In the genomic region with DNA sequence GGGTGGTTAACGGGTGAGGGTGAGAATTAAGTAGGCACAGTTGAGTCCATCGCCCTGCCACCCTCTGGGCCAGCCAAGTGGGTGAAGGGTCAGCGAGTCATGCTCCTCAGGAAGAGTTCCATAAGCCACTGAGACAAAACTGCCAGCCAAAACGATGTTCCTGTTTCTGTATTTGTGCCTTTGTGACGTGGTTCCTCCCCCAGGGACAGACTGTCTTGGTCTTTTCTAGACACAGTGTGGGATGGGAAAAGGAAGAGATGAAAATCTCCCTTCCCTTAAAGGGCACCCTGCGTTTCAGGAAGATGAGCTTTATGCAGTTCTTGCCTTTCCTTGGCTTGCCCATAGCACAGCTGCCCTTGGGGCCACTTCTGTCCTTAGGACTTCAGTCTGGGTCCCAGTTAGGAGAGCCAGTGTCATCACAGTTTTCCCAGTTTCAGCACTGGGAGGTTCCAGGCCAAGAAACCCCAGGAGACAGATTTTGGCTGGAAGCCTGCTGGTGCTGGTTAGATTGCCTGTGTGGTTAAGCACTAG, we compare ENCODE assay signal across 9 mouse cellular contexts. TPM values are rescaled to one million over a fixed set of nuclear protein-coding genes. Genes with fewer than 3 reads are reported as not detected.
DNase-seq lines count a peak whose midpoint lies in the region; ATAC-seq and TF ChIP-seq lines count a peak whose summit lies in the region.
"Had no signal": no experiment of that assay in that cellular context is flagged by ENCODE, and none has a peak within 500 bp of the region (broad histone marks: within the 10 kb centered on the region; RNA-seq: fewer than 3 reads in every experiment).

No protein-coding gene starts in this region.

- H3K27ac ChIP-seq in layer of hippocampus, adult 2 months = peak overlapping the region; percentile 82
- peak overlapping the region; percentile 16; the same call in 1 of the 2 replicates for H3K27ac ChIP-seq in lung, postnatal 0 days (ENCODE audit: low read length)
- H3K27ac ChIP-seq in midbrain, embryonic 13.5 days = no peak overlapping the region
- H3K27ac ChIP-seq: embryonic facial prominence, embryonic 15.5 days had no signal

- peak; percentile 100 for TF ChIP-seq EP300 in lung, postnatal 0 days (IDR thresholded peaks at IDR 0.05)

- no peak overlapping the region for H3K4me2 ChIP-seq in lung, postnatal 0 days (replicated peaks; ENCODE audit: low read depth, low read length)
- H3K4me2 ChIP-seq in midbrain, embryonic 13.5 days (replicated peaks) = no peak overlapping the region
- H3K4me2 ChIP-seq: embryonic facial prominence, embryonic 15.5 days had no signal

- H3K4me3 ChIP-seq in layer of hippocampus, adult 2 months = no peak overlapping the region
- H3K4me3 ChIP-seq in lung, postnatal 0 days (ENCODE audit: low read depth, low read length) = no peak overlapping the region
- no peak overlapping the region for H3K4me3 ChIP-seq in midbrain, embryonic 13.5 days (replicated peaks)
- H3K4me3 ChIP-seq: embryonic facial prominence, embryonic 15.5 days had no signal

- no peaks in the 10 kb centered on the region for H3K27me3 ChIP-seq in lung, postnatal 0 days (replicated peaks; ENCODE audit: insufficient read depth, low read length)
- H3K27me3 ChIP-seq in midbrain, embryonic 13.5 days = no peaks in the 10 kb centered on the region
- H3K27me3 ChIP-seq: embryonic facial prominence, embryonic 15.5 days had no signal

- H3K9me3 ChIP-seq in lung, postnatal 0 days (ENCODE audit: low read length) = no peaks in the 10 kb centered on the region
- H3K9me3 ChIP-seq in midbrain, embryonic 13.5 days = no peaks in the 10 kb centered on the region
- H3K9me3 ChIP-seq: embryonic facial prominence, embryonic 15.5 days had no signal

- TF ChIP-seq CTCF in layer of hippocampus, adult 2 months (conservative IDR thresholded peaks at IDR 0.05) = no peak
- no peak for TF ChIP-seq CTCF in lung, postnatal 0 days (IDR thresholded peaks at IDR 0.05)

- H3K4me1 ChIP-seq in lung, postnatal 0 days (ENCODE audit: insufficient read depth, low read depth, low read length) = peaks cover 18% of the 10 kb centered on the region
- no peaks in the 10 kb centered on the region for H3K4me1 ChIP-seq in midbrain, embryonic 13.5 days (replicated peaks)

- peak; percentile 34 to 36 for DNase-seq in cerebellum, postnatal 14 days
- no peak for DNase-seq in cerebellum, adult 9-10 months
- peak; percentile 59 for DNase-seq in NIH3T3 (ENCODE audit: low read depth)
- DNase-seq in gastrocnemius, postnatal 10 days = peak; percentile 38
- peak; percentile 29 to 61 for DNase-seq in layer of hippocampus, adult 2 months (ENCODE audit: low spot score in 2 of 2)
- DNase-seq in lung, postnatal 0 days (ENCODE audit: low spot score) = peak; percentile 72
- no peak for DNase-seq in thymus, postnatal 25 days

- 64% methylated on average over 6 of the region's 6 CpGs for WGBS in lung, postnatal 0 days
- WGBS in midbrain, embryonic 13.5 days = 89% methylated on average over 6 of the region's 6 CpGs

- no peak overlapping the region for H3K9ac ChIP-seq in lung, postnatal 0 days (replicated peaks; ENCODE audit: low read depth)
- no peak overlapping the region for H3K9ac ChIP-seq in midbrain, embryonic 13.5 days (replicated peaks)
- H3K9ac ChIP-seq: embryonic facial prominence, embryonic 15.5 days had no signal

- peaks cover 5% of the 10 kb centered on the region; the same call in 1 of the 2 replicates for H3K36me3 ChIP-seq in lung, postnatal 0 days (ENCODE audit: insufficient read depth, low read length)
- H3K36me3 ChIP-seq in midbrain, embryonic 13.5 days = peaks cover 88% of the 10 kb centered on the region

- peak; percentile 35 for ATAC-seq in lung, postnatal 0 days
- ATAC-seq in midbrain, embryonic 13.5 days = no peak

RNA-seq across cellular contexts. Expression of a gene that starts 11.1 kb away (rescaled TPM):
- 10 to 100 TPM; 77.1 to 79.5 TPM for total RNA-seq in gastrocnemius, postnatal 10 days (2021)
- 1 to 10 TPM; 3.0 to 3.6 TPM for total RNA-seq in layer of hippocampus, adult 2 months (2021)
- polyA plus RNA-seq in lung, postnatal 0 days (2015; fragmentation: Nextera tagmentation; extraction: Ambion mirVana) = 0.08 and 0.15 TPM in 2 replicates
- not detected in 2 replicates for polyA plus RNA-seq in midbrain, embryonic 13.5 days (2015; fragmentation: Nextera tagmentation; extraction: Ambion mirVana)

RNA-seq across cellular contexts. Expression of a gene that starts 31.5 kb away (rescaled TPM):
- 100 to 1,000 TPM; 133 to 155 TPM for total RNA-seq in gastrocnemius, postnatal 10 days (2021)
- 10 to 100 TPM; 69.0 to 72.4 TPM for total RNA-seq in layer of hippocampus, adult 2 months (2021)
- polyA plus RNA-seq in lung, postnatal 0 days (2015; fragmentation: Nextera tagmentation; extraction: Ambion mirVana) = 528 and 617 TPM in 2 replicates
- polyA plus RNA-seq in midbrain, embryonic 13.5 days (2015; fragmentation: Nextera tagmentation; extraction: Ambion mirVana) = 51.9 and 52.5 TPM in 2 replicates

RNA-seq across cellular contexts. Expression of a gene that starts 53.1 kb away (rescaled TPM):
- not detected for total RNA-seq in gastrocnemius, postnatal 10 days (2021)
- under 1 TPM; 0.39 to 0.51 TPM for total RNA-seq in layer of hippocampus, adult 2 months (2021)
- polyA plus RNA-seq in lung, postnatal 0 days (2015; fragmentation: Nextera tagmentation; extraction: Ambion mirVana) = 13.7 and 13.8 TPM in 2 replicates
- 1.2 and 3.2 TPM in 2 replicates for polyA plus RNA-seq in midbrain, embryonic 13.5 days (2015; fragmentation: Nextera tagmentation; extraction: Ambion mirVana)

Comparison
In these comparisons a context has a peak if more than half of its experiments do, and no peak if none do; other contexts are left out.
1. DNase-seq: peak in cerebellum, postnatal 14 days (2 of 2), NIH3T3 (single experiment), gastrocnemius, postnatal 10 days (single experiment), layer of hippocampus, adult 2 months (2 of 2) and lung, postnatal 0 days (single experiment); none in cerebellum, adult 9-10 months (single experiment) and thymus, postnatal 25 days (single experiment).
2. RNA of a gene that starts 11.1 kb away (total RNA-seq): 77.1 to 79.5 TPM in gastrocnemius, postnatal 10 days; 3.0 to 3.6 TPM in layer of hippocampus, adult 2 months; every median in the first group is over 10 times any median in the second.